Mouse (Mus musculus) CD8-positive naive resting alpha-beta T cell, adult 57 days (primary cell): ENCODE results near the gene Herc3. TPM values are rescaled to one million over a fixed set of nuclear protein-coding genes. Genes with fewer than 3 reads are reported as not detected.

Experiments used
- total RNA-seq: library from RNA; stranded (reverse); gene quantifications from one replicate; pipeline ENCODE4 v1.2.4, GENCODE M21; 2023

Gene Herc3
- 184 TPM for total RNA-seq

GRCm38 (mm10) chr6:58831232-58832009, at the start of gene Herc3:
Herc3 (plus strand) TSS chr6:58831465.

DNA sequence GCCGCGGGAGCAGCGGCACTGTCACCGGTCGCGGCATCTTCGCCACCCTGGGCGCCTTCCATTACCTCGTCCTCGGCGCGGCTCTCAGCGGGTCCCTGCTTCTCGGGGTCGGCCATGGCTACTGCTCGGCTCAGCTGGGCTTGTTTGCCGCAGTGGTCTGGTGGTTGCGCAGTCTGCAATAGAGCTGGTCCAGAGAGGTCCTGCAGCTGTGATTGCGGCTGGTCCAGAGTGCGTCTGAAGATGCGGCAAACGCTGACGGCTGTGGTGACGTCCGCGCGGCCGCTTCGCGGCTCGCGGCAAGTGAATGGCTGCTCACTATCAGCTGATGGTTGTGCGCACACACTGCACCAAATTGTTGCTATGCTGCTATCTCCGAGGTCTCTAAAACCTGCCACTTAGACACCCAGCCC, 75.6 kb downstream of the Herc3 start, which contains the start of gene Nap1l5:
Gene Nap1l5, minus strand, starts transcription at position 225 of the 410 bp plus-strand sequence.

Other genes starting within 250 kb of the Herc3 start
- gene Abcg2, start 246.9 kb upstream of the Herc3 start, total RNA-seq: 6.7 TPM
- gene Nap1l5, start 75.6 kb downstream of the Herc3 start, total RNA-seq: not detected
- not detected for gene Fam13a, start 193.1 kb downstream of the Herc3 start, total RNA-seq